Mouse (Mus musculus) embryonic facial prominence, embryonic 12.5 days (tissue): Measurements from ENCODE around the gene Nobox. TPM values are rescaled to one million over a fixed set of nuclear protein-coding genes. Genes with fewer than 3 reads are reported as not detected.

Experiments used
- ATAC-seq: fragments of 200-750 bp; cut with Nextera tagmentation; 2 replicates; pipeline ENCODE4 v1.8.0; 2017; ENCODE audit not compliant: insufficient number of reproducible peaks, insufficient read depth, low FRiP score, low TSS enrichment
- H3K27ac ChIP-seq: fragments of 300-500 bp; sonication (generic); 2 replicates; pipeline ENCODE4 v1.5.1; 2016; ENCODE audit warnings: mild to moderate bottlenecking
- H3K27me3 ChIP-seq: fragments of 300-500 bp; sonication (generic); 2 replicates; pipeline ENCODE4 v1.6.1; 2016; ENCODE audit warnings: mild to moderate bottlenecking, moderate library complexity
- H3K36me3 ChIP-seq: fragments of 300-500 bp; sonication (generic); 2 replicates; pipeline ENCODE4 v1.6.1; 2016; ENCODE audit warnings: mild to moderate bottlenecking
- H3K4me1 ChIP-seq: fragments of 300-500 bp; sonication (generic); 2 replicates; pipeline ENCODE4 v1.6.1; 2016
- H3K4me2 ChIP-seq: fragments of 300-500 bp; sonication (generic); replicated peaks from 2 replicates; pipeline ENCODE4 v1.6.1; 2016; ENCODE audit warnings: mild to moderate bottlenecking, moderate library complexity
- H3K4me3 ChIP-seq: fragments of 300-500 bp; sonication (generic); 2 replicates; pipeline ENCODE4 v1.5.1; 2016; ENCODE audit warnings: mild to moderate bottlenecking
- H3K9ac ChIP-seq: fragments of 300-500 bp; sonication (generic); 2 replicates; pipeline ENCODE4 v1.6.1; 2016; ENCODE audit warnings: mild to moderate bottlenecking, moderate library complexity
- H3K9me3 ChIP-seq: fragments of 300-500 bp; sonication (generic); 2 replicates; pipeline ENCODE4 v1.6.1; 2016; ENCODE audit warnings: mild to moderate bottlenecking, moderate library complexity
- WGBS: fragments of 180-500 bp; shearing (Covaris S2); methylation state at CpG from one replicate; pipeline ENCODE4 v1.1.7; 2016; 5-methylcytosine and 5-hydroxymethylcytosine counted together
- polyA plus RNA-seq: library from polyadenylated mRNA; unstranded; fragments of >200 nt; fragmentation: Nextera tagmentation; extraction: Ambion mirVana; gene quantifications from 2 replicates; pipeline ENCODE4 v1.2.1, GENCODE M21; 2016

Nobox gene
- polyA plus RNA-seq, 1 experiment from 2014 or later: not detected

DNA sequence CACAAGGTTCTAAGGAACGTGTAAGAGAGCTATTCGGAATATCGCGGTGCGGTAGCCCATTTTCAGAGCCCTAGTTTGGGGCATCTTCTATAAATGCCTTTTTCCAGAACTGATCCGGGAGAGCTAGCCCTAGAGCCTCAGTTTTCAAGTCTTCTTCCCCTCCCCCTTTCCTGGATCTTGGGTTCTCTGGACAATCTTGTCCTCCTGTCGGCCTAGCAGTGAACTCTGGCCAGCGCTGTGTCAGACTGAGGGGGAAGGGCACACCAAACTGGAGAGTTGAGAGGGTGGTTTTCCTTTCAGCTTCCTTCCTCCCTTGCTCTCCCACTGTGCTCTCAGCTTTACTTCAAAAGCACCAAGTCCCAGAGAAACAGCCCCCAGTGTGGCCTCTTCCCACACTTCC lies 43.0 kb downstream of the Nobox start:
- Histone ChIP-seq H3K4me2 (peak overlapping the region; percentile 91), H3K9me3 (no peaks in the 10 kb centered on the region), H3K4me3 (peak overlapping the region; percentile 63), H3K9ac (peak overlapping the region; percentile 64; the same call in 1 of the 2 replicates), H3K27me3 (peaks cover 12% of the 10 kb centered on the region; the same call in 1 of the 2 replicates), H3K4me1 (no peaks in the 10 kb centered on the region; the same call in 1 of the 2 replicates), H3K27ac (no peak overlapping the region), H3K36me3 (no peaks in the 10 kb centered on the region)
- ATAC-seq: 0 out of 2 replicates have a peak, but pooled peaks have one; percentile 44
- WGBS: 3% methylated on average over 8 of the region's 8 CpGs

DNA sequence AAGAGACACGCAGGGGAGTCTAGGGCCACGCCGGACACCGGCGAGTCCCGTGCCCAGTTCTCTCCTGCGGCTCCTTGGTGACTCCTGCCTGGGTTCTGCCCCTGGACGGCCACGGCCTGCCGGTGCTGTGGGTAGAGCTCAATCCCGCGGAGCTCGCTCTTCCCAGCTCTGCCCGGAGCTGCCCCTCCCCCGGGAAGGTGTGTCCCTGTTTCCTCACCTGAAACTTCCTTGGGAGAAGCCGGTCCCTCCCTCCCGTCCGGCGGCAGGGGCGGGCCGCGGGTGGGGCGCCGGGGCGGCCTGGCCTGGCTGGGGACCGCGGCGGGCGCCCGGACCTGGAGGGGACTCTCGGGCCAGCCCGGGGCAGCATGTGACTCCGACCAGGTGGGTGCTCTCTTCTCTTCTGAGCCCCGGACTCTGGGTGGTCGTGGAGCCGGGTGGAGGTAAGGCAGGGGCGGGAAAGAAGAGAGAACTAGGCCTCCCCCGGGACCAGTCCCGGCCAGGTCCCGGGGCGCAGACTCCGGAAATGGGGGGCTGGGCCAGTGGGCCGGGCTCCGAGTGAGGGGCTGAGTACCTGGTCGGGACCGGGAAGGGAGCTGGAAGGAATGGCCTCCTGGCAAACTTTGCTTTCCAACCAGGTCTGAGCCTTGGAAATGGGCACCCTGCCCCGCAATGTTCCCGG lies 43.9 kb downstream of the Nobox start, which contains the start of gene Arhgef5:
TSS of gene Arhgef5 (plus strand) at position 220 of the 679 bp plus-strand sequence.
- H3K27me3 ChIP-seq: peaks cover 12% of the 10 kb centered on the region; the same call in 1 of the 2 replicates
- H3K9ac ChIP-seq: peak within 1 kb of the TSS; percentile 64
- H3K36me3 ChIP-seq: no peaks in the 10 kb centered on the region
- WGBS: under 1% methylated on average over 46 of the region's 48 CpGs
- H3K4me2 ChIP-seq: peak within 1 kb of the TSS; percentile 91
- peak; percentile 79 for ATAC-seq
- no peaks in the 10 kb centered on the region; the same call in 1 of the 2 replicates for H3K4me1 ChIP-seq
- peak within 1 kb of the TSS; percentile 63 for H3K4me3 ChIP-seq
- no peak within 1 kb of the TSS for H3K27ac ChIP-seq
- H3K9me3 ChIP-seq: no peaks in the 10 kb centered on the region

- H3K27me3 ChIP-seq: peaks cover 12% of the 10 kb centered on the region; the same call in 1 of the 2 replicates
- H3K9ac ChIP-seq: no peak overlapping the region
- WGBS: 60% methylated on average over 2 of the region's 2 CpGs
- H3K4me3 ChIP-seq: no peak overlapping the region
- H3K27ac ChIP-seq: no peak overlapping the region
- H3K9me3 ChIP-seq: no peaks in the 10 kb centered on the region
- no peaks in the 10 kb centered on the region for H3K36me3 ChIP-seq
- H3K4me2 ChIP-seq: no peak overlapping the region
- no peak for ATAC-seq
- no peaks in the 10 kb centered on the region for H3K4me1 ChIP-seq
Measured at GRCm38 (mm10) chr6:43260756-43261155, 48.6 kb downstream of the Nobox start.

- WGBS: 63% methylated on average over 7 of the region's 7 CpGs
- Histone ChIP-seq H3K36me3 (no peaks in the 10 kb centered on the region), H3K4me1 (no peaks in the 10 kb centered on the region), H3K4me3 (no peak overlapping the region), H3K27ac (no peak overlapping the region), H3K9ac (no peak overlapping the region), H3K9me3 (no peaks in the 10 kb centered on the region), H3K27me3 (no peaks in the 10 kb centered on the region), H3K4me2 (no peak overlapping the region)
- no peak for ATAC-seq
Measured at GRCm38 (mm10) chr6:43254193-43254926, 55.0 kb downstream of the Nobox start.

Other genes starting within 250 kb of the Nobox start
- gene Olfr441, start 203.2 kb downstream of the Nobox start, polyA plus RNA-seq: not detected in 2 replicates
- not detected in 2 replicates for gene Olfr237-ps1, start 163.0 kb downstream of the Nobox start, polyA plus RNA-seq
- gene Olfr437, start 146.3 kb downstream of the Nobox start, polyA plus RNA-seq: not detected in 2 replicates
- not detected in 2 replicates for gene Olfr13, start 137.4 kb downstream of the Nobox start, polyA plus RNA-seq
- not detected in 2 replicates for gene Olfr435, start 112.4 kb downstream of the Nobox start, polyA plus RNA-seq
- gene Olfr434, start 96.5 kb downstream of the Nobox start, polyA plus RNA-seq: not detected in 2 replicates
- not detected in 2 replicates for gene Olfr47, start 78.0 kb downstream of the Nobox start, polyA plus RNA-seq
- gene Arhgef5, start 44.0 kb downstream of the Nobox start, polyA plus RNA-seq: 7.1 and 8.1 TPM in 2 replicates